Mouse (Mus musculus) gastrocnemius, postnatal 14 days (tissue): ENCODE results near the gene Olfr20. TPM values are rescaled to one million over a fixed set of nuclear protein-coding genes. Genes with fewer than 3 reads are reported as not detected.
"Not testable (repeated sequence)": the region's sequence is repeated elsewhere in the genome, so short reads cannot be mapped to it uniquely, and the experiment has no call there.

Experiments
- DNase-seq: peaks from one replicate; pipeline ENCODE4 v3.0.0; 2021; ENCODE audit warnings: mixed read lengths
- intact Hi-C: fragments of 180-260 bp; cut with DNase I; formaldehyde crosslinking; loops from one replicate; pipeline ENCODE4 v1.15.1; 2025; ENCODE audit warnings: low total_unique reads
- long read RNA-seq, 2 experiments: library from polyadenylated mRNA; stranded (forward); transcript quantifications; one replicate each; pipeline ENCODE4 v2.0.0; 2021
- total RNA-seq, 2 experiments: library from RNA; stranded (reverse); gene quantifications; 2 replicates each; pipeline ENCODE4 v1.2.3; 2021

Olfr20 gene
- not detected for total RNA-seq
- long read RNA-seq, experiment 1, result 0 reads
- long read RNA-seq, experiment 2, result 0 reads

DNA sequence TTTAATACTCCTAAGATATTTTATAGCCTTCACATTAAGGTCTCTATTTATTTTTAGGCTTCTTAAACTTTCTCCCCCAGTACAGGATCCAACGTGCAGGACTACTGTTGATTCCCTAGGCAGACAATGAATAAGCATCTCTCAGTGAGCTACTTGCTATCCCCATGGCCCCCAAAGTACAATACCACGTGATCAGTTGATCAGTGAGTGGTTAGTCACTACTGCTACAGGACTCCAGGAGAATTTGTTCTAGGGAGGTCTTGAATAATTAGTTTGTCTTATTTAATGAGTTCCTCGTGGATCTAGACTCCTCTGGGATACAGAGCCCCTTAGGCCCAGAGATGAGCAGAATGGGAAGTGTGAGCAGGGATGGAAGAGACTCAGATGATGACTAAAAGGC lies at the start of gene Olfr20:
Gene Olfr20, plus strand, starts transcription at position 301 of the 400 bp plus-strand sequence.
- no peak for DNase-seq
- intact Hi-C loops, result no loop called here

DNA sequence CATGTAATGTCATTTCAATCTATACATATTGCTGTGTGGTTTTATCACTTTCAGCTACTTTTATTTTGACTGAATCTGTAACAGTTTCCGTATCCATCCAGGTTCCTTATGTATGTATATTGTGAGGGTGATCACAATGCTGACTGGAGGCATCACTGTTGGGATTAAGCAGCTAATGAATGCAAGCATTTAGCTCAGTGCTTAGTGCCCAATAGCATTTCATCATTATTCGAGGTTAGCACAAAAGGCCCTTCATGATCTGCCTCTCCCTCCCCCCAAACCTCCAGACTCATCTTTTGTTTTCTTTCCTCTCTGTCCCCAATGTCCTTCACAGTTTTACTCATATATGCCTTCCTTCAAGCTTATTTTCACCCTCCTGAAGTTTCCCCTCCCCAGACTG lies 47.5 kb upstream of the Olfr20 start:
- intact Hi-C loops, result no loop called here
- no peak for DNase-seq

DNA sequence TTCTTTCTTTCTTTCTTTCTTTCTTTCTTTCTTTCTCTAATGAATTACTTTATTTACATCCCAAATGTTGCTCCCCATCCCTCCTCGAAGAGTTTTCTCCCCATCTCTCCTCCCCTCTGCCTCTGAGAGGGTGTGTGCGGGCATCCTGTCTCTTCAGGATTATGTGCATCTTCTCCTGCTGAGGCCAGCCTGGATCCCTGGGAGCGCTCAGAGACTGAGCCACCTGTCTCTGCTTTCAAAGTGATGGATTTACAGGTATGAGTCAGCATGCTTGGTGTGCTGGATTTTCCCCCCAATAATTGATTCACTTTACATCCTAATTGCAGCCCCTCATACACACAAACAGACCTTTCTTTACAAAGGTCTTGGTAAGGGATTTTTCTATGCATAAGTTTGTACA lies 34.6 kb upstream of the Olfr20 start:
- intact Hi-C loops, result no loop called here
- no peak for DNase-seq

DNA sequence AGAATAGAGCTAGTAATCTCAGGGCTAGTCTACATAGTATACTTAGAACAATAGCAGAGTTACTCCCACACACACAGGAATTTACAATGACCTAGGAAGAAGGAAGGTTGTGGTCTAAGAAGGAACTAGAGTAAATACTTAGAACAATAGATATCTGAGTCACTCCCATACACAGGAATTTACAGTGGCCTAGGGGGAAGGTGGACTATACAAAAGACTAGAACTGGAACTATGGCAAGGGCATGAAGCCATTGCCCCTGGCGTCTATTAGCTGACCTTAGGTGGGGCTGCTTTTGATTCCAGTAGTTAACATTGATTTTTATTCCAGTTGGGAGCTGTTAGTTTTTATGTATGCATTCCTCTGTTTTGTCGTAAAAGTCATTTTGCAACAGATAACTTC lies 32.0 kb upstream of the Olfr20 start:
- DNase-seq, intact Hi-C loops: not testable (repeated sequence)

DNA sequence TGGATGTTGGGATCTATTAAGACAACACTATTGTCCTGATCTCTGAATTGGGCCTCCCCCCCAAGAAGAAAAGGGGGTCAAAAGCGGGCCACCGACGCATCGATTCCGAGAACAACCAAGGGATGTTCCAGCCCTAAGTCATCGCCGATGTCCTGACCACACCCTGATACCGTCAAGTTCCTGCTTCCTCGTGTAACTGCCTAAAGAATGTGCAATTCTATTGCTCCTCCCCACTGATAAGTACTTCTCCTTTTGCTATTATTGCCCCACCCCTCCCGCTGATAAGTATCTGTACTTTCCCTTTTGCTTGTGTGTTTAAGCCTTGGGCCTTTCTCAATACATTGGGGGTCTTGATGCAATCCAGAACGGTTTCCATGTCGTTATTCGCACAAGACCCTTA lies 29.5 kb upstream of the Olfr20 start:
- not testable (repeated sequence) for DNase-seq

DNA sequence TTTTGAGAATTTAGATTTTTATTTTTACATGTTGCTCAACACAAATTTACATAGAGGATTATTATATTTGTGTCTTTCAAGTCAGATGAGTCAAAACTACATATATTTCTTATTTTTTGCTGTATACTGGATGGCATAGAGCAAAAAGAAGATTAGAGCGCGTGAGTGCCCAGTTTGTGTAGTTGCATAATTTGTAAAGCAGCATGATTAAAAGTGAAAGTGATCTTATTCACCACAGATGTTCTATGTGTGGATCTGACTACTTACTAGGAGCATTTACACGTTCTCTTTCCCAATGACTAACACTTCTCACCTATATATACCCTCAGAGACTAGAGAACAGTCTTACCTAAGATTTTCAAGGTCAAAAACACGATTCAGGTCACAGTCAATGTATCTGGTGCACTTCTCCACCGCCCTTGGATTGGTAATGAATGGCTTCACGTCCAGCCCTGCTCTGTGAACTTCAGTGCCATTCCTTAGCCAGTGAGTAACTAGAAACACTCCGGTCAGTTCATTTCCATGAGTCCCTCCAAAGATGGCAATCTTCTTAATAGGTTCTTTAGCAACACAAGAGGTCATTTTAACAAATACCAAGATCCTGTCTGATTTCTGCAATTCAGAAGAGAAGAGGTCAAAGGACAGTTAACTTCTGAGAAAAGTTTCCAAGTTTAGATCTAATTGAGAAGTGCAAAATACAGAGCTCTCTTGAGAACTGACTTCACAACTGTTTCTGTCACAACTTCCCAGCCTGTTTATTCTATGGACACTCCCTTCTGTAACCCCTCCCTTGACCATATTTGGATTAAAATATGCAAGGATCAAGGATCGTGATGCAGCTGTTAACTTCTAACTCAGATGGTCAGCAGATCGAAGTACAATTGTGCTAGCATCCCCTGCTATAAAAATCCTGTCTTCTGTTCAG lies 26.4 kb upstream of the Olfr20 start:
- DNase-seq, result no peak
- intact Hi-C loops, result no loop called here

More for the DNA sequence above, 29.5 kb upstream of the Olfr20 start:
- intact Hi-C loops, result not testable (repeated sequence)

DNA sequence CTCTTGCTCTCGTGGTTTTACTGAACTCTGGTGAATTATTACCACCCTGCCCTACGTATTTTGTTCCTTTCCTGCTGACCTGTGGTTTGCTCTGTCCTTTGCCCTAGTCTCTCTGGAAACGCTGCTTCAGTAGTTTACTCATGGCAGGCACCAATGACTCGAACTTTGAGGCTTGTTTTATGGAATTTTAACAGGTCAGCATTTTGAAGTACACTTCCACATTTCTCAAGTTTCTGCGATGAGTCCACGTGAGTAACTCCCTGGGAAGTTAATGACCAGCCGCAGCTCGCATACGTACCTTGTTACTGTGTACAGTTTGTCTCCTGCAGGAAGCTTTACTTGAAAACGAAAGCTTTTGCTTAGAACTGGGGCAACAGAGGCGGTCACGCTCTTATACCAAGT lies 24.1 kb upstream of the Olfr20 start:
- DNase-seq, result no peak
- intact Hi-C loops, result no loop called here

DNA sequence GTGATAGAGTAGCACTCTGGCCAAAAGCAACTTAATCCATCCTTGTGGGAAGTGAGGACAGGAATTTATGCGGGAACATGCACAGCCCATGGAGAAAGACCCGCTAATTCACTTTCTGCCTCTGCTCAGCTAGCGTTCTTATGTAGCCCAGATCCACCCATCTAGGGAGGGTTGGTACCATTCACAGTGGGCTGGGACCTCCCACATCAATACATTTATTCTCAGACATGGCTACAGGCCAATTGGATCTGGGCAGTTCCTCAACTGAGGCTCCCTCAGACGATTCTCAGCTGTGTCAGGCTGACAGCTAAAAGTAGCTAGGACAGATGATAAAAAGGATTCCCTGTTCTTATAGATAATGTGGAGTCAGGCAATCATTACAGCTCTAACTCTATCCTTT lies 23.2 kb upstream of the Olfr20 start:
- DNase-seq, result no peak
- intact Hi-C loops, result no loop called here

DNA sequence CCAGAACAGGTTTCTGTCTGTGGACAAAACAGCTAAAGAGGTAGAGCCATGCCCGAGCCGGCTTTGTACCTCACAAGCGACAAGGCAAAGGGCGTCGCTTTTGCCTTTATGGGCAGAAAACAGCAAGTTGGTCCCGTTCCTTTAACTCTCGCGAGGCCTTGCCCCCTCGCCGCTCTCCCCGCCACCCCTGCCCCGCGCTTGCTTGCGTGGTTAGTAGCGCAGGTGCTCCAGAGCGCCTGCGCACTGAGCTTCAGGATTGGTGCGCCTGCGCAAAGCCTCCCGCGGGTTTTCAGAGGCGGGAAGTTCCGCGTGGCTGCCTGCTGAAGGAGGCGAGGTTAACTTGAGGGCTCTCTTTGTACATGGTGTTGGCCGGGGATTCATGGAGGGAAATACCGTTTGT lies 21.1 kb upstream of the Olfr20 start, which contains the start of the genes Aspa, Gm49340 and Spata22:
Gene Aspa, minus strand, starts transcription at position 155 of the 400 bp plus-strand sequence.
Gene Gm49340, plus strand, starts transcription at position 300 of the 400 bp plus-strand sequence.
Gene Spata22, plus strand, starts transcription at position 300 of the 400 bp plus-strand sequence.
- intact Hi-C loops, result no loop called here
- DNase-seq, result no peak

DNA sequence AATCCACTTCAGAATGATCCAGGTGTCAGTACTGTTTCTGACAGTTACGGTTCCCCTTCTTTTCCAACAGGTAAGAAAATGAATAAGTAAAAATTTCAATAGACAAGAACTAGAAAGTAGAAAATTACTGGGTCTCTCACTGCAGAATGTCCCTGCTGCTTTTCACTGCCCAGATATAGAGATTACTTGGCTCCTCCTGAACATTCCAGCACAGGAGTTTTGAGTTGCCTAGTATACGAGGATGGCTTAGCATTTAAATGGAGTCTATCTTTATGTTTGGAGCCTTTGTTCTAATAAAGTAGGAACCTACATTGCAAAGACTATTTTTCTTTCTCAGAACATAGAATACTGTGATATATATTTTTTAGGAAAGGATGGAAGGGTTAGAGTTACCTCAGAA lies 17.2 kb upstream of the Olfr20 start:
- DNase-seq, result no peak
- intact Hi-C loops, result no loop called here

DNA sequence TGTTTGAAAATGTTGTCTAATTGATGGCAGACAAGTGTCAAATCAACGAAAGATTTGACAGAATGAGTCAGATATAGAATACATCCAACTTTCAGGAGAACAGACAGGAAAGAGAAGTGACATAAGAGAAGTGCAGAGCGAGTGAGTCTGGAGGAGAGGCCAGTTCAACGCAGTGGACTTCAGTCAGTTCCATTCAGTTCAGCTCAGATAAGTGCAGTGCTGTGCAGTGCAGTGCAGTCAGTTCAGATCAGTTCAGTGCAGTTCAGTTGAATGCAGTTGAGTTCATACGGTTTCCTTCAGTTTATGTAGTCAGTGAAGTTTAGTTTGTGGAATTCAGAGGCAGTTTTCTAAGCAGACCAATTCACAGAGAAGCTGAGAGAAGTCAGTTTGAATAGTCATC lies 13.7 kb upstream of the Olfr20 start:
- DNase-seq, result no peak
- intact Hi-C loops, result no loop called here

DNA sequence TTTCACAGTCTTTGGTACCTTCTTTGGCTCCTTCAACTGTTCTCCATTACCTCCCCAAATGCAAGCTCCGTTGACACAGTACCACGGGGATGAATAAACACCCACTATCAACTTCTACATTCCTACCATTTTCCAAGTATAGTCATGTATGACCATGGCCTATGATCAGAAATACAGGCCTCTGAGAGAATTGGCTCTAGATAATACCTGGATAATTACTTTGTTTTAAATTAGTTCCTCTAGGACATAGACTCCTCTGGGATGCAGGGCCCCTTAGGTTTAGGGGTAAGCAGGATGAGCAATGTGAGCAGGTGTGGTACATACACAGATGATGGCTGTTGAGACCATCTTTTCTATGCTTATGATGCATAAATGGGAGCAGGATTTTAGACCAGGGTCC lies 20.4 kb downstream of the Olfr20 start, which contains the start of gene Olfr376:
Gene Olfr376, plus strand, starts transcription at position 301 of the 400 bp plus-strand sequence.
- intact Hi-C loops, result no loop called here
- no peak for DNase-seq

DNA sequence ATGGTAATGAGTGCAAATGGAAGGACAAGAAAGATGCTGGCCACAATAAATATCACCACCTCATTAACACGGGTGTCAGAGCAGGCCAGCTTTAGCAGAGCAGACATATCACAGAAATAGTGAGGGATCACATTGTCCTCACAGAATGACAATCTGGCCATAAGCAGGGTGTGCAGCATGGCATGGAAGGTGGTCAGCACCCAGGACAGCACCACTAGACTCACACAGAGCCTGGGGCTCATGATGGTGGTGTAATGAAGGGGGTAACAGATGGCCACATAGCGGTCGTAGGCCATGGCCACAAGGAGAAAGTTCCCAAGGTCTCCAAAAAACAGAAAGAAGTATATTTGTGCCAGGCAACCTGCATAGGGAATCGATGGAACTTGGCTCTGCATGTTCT lies 44.8 kb downstream of the Olfr20 start:
- intact Hi-C loops, result no loop called here
- DNase-seq, result no peak

DNA sequence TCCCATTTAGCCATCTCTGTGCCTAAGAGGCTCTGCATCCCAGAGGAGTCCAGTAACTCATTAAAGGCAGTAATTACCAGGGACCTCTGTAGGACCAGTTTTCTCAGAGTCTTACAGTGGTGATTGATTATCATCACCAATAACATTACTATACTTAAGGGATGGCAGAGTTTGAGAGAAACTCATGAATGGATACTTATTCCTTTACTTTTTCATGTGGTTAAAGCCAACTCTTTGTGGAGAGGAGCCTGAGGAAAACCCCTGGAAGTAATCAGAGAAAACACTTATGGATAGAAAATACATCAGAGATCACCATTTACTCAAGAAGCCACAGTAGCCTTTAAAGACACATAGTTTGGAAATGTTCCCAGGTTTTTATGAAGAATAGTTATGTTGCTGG lies 48.9 kb downstream of the Olfr20 start, which contains the start of gene Olfr1:
Gene Olfr1, minus strand, starts transcription at position 101 of the 400 bp plus-strand sequence.
- DNase-seq, result no peak
- intact Hi-C loops, result no loop called here

Other genes with a start within 250 kb of the Olfr20 start
- under 1 TPM; 0.51 to 0.76 TPM for gene Haspin, start 212.5 kb upstream of the Olfr20 start, total RNA-seq
- 1 to 10 TPM; 6.9 to 7.5 TPM for gene P2rx5, start 190.4 kb upstream of the Olfr20 start, total RNA-seq
- 10 to 100 TPM; 66.9 to 77.6 TPM for gene Emc6, start 173.7 kb upstream of the Olfr20 start, total RNA-seq
- 10 to 100 TPM; 18.9 to 21.7 TPM for gene Tax1bp3, start 173.7 kb upstream of the Olfr20 start, total RNA-seq
- 1 to 10 TPM; 8.3 to 8.8 TPM for gene Ctns, start 151.7 kb upstream of the Olfr20 start, total RNA-seq
- 1 to 10 TPM; 1.3 to 1.7 TPM for gene Shpk, start 151.3 kb upstream of the Olfr20 start, total RNA-seq
- gene Trpv1, start 116.5 kb upstream of the Olfr20 start, total RNA-seq, result under 1 TPM; 0.11 to 0.16 TPM
- gene Trpv3, start 83.4 kb upstream of the Olfr20 start, total RNA-seq, result under 1 TPM; 0.04 to 0.06 TPM
- 1 to 10 TPM; 1.2 to 1.8 TPM for gene Aspa, start 21.2 kb upstream of the Olfr20 start, total RNA-seq
- gene Gm49340, start 21.0 kb upstream of the Olfr20 start, total RNA-seq, result not detected
- not detected for gene Spata22, start 21.0 kb upstream of the Olfr20 start, total RNA-seq
- not detected for gene Olfr376, start 20.5 kb downstream of the Olfr20 start, total RNA-seq
- gene Olfr1, start 48.8 kb downstream of the Olfr20 start, total RNA-seq, result not detected
- gene Olfr378, start 77.7 kb downstream of the Olfr20 start, total RNA-seq, result not detected
- not detected for gene Olfr380, start 106.7 kb downstream of the Olfr20 start, total RNA-seq
- gene Olfr381, start 140.8 kb downstream of the Olfr20 start, total RNA-seq, result not detected
- gene Olfr382, start 166.4 kb downstream of the Olfr20 start, total RNA-seq, result not detected
- gene Olfr385, start 242.2 kb downstream of the Olfr20 start, total RNA-seq, result not detected
- not detected for gene Olfr384, start 247.8 kb downstream of the Olfr20 start, total RNA-seq